Mouse (Mus musculus) kidney, postnatal 10 days (tissue): ENCODE results near the gene Snrnp35.
A peak's percentile ranks its signal among the peaks of the same experiment; 100 is the strongest.
"Not testable (repeated sequence)": the region's sequence is repeated elsewhere in the genome, so short reads cannot be mapped to it uniquely, and the experiment has no call there.

Experiments used
- DNase-seq: peaks from one replicate; pipeline ENCODE4 v3.0.0; 2021; ENCODE audit warnings: mixed read lengths

The Snrnp35 gene

GRCm38 (mm10) chr5:124463462-124463861, 19.5 kb upstream of the Snrnp35 start:
- DNase-seq, result no peak

- no peak for DNase-seq
Measured at GRCm38 (mm10) chr5:124464905-124465304, 18.0 kb upstream of the Snrnp35 start.

DNA sequence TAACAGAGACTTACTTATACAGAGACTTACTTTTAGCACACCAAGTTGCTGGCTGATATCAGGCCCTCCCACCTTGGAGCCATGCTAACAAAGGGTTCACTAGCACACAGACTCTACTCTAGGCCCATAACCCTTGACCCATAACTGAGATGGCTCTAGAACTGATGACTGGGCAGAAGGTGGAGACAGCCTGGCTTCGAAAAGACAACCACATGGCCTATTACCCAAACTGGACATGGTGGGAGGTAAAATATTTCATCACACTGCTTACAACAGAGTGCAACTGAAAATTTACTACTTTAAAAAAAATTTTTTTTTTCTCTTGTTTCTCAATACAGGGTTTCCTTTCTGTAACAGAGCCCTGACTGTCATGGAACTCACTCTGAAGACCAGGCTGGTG, 15.2 kb upstream of the Snrnp35 start:
- no peak for DNase-seq

- DNase-seq, result no peak
Measured at GRCm38 (mm10) chr5:124468365-124468764, 14.6 kb upstream of the Snrnp35 start.

DNA sequence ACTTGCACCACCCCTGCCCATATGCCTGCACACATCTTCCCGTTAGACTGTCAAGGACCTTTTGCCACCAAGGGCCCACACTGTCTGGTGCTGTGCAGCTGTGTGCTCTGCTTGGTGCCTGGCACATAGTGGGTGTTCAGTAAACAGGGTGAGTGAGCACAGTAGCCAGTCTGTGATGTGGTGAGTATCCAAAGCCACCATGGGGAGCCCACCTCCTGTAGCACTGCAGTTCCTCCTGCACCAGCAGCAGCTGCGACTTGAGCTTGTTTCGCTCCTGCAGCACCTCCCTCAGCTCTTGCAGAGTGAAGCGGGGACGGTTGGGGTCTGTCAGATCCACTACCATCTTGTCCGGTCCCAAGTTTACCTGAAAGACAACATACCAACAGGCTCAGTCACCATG, 13.4 kb upstream of the Snrnp35 start:
- no peak for DNase-seq

GRCm38 (mm10) chr5:124470591-124471171, 12.3 kb upstream of the Snrnp35 start:
- no peak for DNase-seq

DNA sequence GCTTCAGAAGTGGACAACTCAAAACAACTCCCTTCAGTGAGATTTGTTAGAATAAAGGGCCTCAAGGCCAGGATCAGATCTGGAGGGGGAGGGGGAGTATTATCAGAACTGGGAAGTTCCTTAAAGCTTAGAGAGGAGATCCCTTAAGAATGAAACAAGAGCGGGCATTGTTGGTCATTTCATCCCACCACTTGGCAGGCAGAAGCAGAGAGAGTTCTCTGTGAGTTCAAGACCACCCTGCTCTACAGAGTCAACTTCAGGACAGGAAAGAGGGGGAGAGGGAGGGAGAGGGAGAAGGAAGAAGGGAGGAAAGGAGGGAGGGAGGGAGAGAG, 4.1 kb upstream of the Snrnp35 start:
- DNase-seq, result no peak

- no peak for DNase-seq
Measured at GRCm38 (mm10) chr5:124480119-124480518, 2.8 kb upstream of the Snrnp35 start.

GRCm38 (mm10) chr5:124481714-124482113, 1.2 kb upstream of the Snrnp35 start:
- no peak for DNase-seq

GRCm38 (mm10) chr5:124482436-124482965, 433 bp upstream of the Snrnp35 start:
- DNase-seq, result peak; percentile 41

DNA sequence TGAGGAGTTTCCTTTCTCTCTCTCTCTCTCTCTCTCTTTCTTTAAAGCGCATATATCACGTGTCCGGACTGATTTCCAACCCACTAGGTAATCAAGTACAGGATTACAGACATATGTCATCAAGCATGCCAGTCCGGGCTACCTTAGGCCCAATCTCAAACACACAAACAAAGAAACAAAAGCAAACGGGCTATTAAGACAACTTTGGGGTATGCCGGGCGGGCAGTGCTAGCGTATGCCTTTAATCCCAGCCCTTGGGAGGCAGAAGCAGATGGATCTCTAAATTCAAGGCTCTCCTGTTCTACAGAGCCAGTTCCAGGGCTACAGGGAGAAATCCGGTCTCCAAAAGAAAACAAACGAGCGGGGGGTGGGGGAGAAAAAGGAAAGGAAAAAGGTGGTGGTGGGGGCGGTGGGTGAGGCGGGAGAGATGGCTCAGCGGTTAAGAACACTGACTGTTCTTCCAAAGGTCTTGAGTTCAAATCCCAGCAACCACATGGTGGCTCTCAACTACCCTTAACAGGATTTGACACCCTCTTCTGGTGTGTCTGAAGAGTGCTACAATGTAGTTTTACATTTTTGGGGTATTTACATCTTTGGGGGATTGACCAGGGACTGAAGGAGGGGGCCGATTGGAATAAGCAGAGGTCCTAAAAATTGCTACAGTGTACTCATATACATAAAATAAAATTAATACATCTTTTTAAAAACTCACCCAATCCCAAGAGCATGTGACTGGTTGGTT, 892 bp downstream of the Snrnp35 start:
- DNase-seq, result peak; percentile 41

- no peak for DNase-seq
Measured at GRCm38 (mm10) chr5:124485654-124486053, 2.7 kb downstream of the Snrnp35 start.

- no peak for DNase-seq
Measured at GRCm38 (mm10) chr5:124488885-124489284, 6.0 kb downstream of the Snrnp35 start.

DNA sequence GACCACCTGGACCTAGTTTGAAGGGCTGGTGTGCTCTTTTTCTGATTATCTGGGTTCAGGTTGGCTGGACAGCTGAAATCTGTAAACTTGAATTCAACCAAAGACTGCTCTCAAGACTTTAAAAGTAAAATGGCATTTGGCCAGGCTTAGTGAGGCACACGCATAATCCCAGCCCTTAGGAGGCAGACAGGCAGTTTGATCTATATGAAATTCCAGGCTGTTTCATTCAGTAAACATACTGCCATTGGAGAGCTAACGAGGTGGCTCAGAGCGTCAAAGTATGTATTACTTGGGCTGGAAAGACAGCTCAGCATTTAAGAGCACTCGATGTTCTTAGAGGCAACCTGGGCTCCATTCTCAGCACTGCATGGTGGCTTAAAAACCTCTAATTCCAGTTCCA, 8.8 kb downstream of the Snrnp35 start:
- no peak for DNase-seq

DNA sequence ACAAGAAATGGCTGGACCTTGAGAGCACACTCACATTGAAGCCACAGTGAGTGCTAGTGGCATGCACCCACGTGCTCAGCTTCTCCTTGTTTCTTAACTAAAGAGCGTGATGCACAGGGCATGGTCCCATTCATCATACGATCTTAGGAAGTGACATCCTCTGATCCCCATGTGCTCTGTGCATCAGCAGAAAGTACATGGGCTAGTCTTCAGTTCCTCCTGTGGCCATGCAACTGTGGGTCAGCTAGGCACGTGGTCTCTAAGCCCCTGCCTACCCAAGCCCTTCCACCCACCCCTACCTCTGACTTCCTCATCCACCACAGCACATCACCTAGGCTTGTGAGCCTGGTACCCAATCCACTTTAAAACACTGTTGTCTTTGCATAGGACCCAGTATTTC, 9.7 kb downstream of the Snrnp35 start:
- no peak for DNase-seq

DNA sequence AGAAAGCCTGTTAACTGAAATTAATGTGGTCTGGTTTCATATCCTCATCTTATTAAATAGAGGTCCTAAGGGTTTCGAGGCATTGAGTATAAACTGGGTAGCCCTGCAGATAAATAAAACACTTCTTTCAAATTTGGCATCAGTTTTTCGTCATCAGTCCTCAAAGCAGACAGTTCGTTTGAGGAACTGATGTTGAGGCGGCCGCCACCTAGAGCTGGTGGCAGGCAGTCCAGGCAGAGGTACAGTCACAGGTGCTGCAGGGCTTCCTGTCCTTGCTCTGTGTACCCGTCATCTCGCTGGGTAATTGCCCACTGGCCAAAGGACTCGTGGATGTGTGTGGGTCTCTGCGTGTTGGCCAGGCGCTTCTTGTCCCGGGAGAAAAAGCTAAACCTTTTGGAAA, 10.5 kb downstream of the Snrnp35 start:
- no peak for DNase-seq

GRCm38 (mm10) chr5:124495547-124495946, 12.6 kb downstream of the Snrnp35 start:
- no peak for DNase-seq

DNA sequence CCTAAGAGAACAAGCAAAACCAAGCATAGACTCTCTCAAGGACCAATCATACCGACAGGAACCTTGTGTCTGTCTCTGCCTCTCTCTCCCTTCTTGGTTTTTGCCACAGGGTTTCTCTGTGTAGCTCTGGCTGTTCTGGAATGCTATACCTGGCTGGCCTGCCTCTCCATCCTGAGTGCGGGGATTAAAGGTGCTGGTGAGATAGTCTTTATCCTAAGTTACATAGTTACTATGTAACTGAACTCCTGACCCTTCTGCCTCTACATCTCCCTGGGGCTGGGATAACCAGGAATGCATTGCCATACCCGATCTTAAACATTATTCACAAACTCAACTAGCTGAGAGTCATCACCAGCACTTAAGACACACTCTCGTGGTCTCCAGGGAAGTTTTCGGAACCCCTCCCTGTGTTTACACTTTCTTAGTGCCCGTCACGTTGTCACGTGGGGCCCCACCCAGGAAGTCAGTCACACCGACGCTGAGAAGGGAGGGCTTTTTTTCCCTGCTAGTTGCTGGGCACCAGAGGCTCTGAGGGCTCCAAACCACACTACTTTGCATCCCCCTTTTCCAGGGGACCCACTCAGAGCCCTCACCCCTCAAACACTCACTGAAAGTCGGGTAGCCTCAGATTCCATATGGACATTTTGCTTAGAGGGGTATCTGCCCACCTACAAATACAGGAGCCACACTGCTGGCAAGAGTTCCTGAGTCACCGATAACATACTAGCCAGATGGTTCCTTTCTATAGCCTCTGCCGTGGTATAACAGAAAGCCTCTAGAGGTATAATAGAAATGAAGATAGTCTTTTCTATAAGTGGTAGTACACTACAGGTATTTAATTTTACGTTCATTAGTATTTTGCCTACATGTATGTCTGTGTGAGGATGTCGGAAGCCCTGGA, 13.9 kb downstream of the Snrnp35 start:
- no peak for DNase-seq

DNA sequence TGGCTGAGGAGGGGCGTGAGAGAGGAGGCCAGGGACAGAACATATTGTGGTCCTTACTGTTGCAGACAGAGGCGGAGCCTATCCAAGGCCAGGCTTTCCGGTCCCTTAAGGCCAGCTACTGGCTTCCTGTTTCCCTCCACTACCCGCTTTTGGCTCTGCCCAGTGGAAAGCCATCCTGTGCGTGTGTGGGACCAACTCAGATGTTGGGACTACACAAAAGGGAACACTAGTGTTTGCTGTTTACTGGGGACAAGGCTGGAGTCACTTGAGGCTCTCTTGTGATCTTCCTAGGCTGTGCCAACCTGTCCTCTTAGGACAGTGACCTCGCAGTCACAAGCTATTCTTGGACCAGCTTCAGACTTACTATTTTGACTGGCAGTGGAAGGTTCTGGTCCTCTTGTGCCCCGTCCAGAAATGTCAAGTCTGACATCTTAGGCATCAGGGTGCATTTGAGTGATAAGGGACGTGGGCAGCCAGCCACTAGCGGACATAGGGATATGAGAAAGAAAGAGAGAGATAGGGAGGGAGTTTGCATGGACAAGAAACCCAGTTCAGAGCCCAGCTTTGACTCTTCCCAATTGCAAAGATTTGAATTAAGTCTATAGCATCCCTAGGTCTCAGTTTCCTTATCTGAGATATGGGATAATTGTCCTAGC, 15.4 kb downstream of the Snrnp35 start:
- peak; percentile 65 for DNase-seq

- DNase-seq, result no peak
Measured at GRCm38 (mm10) chr5:124499001-124499400, 16.1 kb downstream of the Snrnp35 start.

GRCm38 (mm10) chr5:124500037-124500436, 17.1 kb downstream of the Snrnp35 start:
- DNase-seq, result not testable (repeated sequence)

GRCm38 (mm10) chr5:124500573-124500972, 17.6 kb downstream of the Snrnp35 start:
- DNase-seq, result no peak

- DNase-seq, result no peak
Measured at GRCm38 (mm10) chr5:124501541-124501940, 18.6 kb downstream of the Snrnp35 start.
